Mouse (Mus musculus) bone marrow, adult 2 months (tissue): ENCODE results near the gene Gm49380. TPM values are rescaled to one million over a fixed set of nuclear protein-coding genes. Genes with fewer than 3 reads are reported as not detected.

Source experiments
- H3K27ac ChIP-seq: fragments of 200-500 bp; 2 replicates; pipeline ENCODE4 v1.5.1; 2012; ENCODE audit warnings: low read depth, mild to moderate bottlenecking, control low read depth, inconsistent platforms, low read length; ENCODE audit not compliant: control insufficient read depth, poor library complexity, insufficient read depth
- H3K4me1 ChIP-seq: fragments of 200-500 bp; 2 replicates; pipeline ENCODE4 v1.6.1; 2011; ENCODE audit warnings: low read length; ENCODE audit not compliant: control insufficient read depth, insufficient read depth
- H3K4me3 ChIP-seq: fragments of 200-500 bp; replicated peaks from 2 replicates; pipeline ENCODE3; 2011; ENCODE audit warnings: mild to moderate bottlenecking, low read depth, low read length, control low read depth; ENCODE audit not compliant: control insufficient read depth
- CTCF ChIP-seq: fragments of 200-500 bp; IDR thresholded peaks from 2 replicates; pipeline ENCODE4 v1.5.1; 2011; ENCODE audit warnings: low read length, control low read depth; ENCODE audit not compliant: control insufficient read depth, insufficient read depth
- POLR2A ChIP-seq: fragments of 200-500 bp; IDR thresholded peaks from 2 replicates; pipeline ENCODE4 v1.6.1; 2011; ENCODE audit warnings: low read depth, mild to moderate bottlenecking, control low read depth, low read length, borderline replicate concordance; ENCODE audit not compliant: control insufficient read depth
- WGBS: fragments of 180-500 bp; shearing (Covaris S2); methylation state at CpG from one replicate; pipeline ENCODE4 v1.1.7; 2018; 5-methylcytosine and 5-hydroxymethylcytosine counted together
- polyA plus RNA-seq: library from polyadenylated mRNA; stranded (reverse); fragments of >200 nt; gene quantifications from 2 replicates; pipeline ENCODE4 v1.2.4, GENCODE M21; 2011; ENCODE audit warnings: low replicate concordance; ENCODE audit not compliant: missing spikeins, insufficient read depth, insufficient read length

Gm49380 gene
- polyA plus RNA-seq = not detected in 2 replicates

- H3K27ac ChIP-seq = peak within 1 kb of the TSS; percentile 54; the same call in 1 of the 2 replicates
- no peaks in the 10 kb centered on the region; the same call in 1 of the 2 replicates for H3K4me1 ChIP-seq
- TF ChIP-seq CTCF (no peak), POLR2A (peak; percentile 85; the same call in 1 of the 2 replicates)
- under 1% methylated on average over 51 of the region's 51 CpGs for WGBS
- peak within 1 kb of the TSS; percentile 69 for H3K4me3 ChIP-seq
Measured at GRCm38 (mm10) chr9:44113105-44113789, at the start of gene Gm49380, which contains the start of gene Rnf26. TSS of gene Gm49380 (minus strand) at chr9:44113500. TSS of gene Rnf26 (minus strand) at chr9:44113517.

- Histone ChIP-seq H3K4me1 (no peaks in the 10 kb centered on the region), H3K4me3 (no peak overlapping the region), H3K27ac (no peak overlapping the region)
- WGBS = 84% methylated on average over 3 of the region's 3 CpGs
- TF ChIP-seq CTCF (no peak), POLR2A (no peak)
Measured at GRCm38 (mm10) chr9:44159886-44160285, 46.6 kb upstream of the Gm49380 start.

- WGBS = 53% methylated on average over 3 of the region's 3 CpGs
- TF ChIP-seq POLR2A (no peak), CTCF (no peak)
- Histone ChIP-seq H3K4me3 (no peak overlapping the region), H3K27ac (no peak overlapping the region), H3K4me1 (no peaks in the 10 kb centered on the region)
Measured at GRCm38 (mm10) chr9:44147290-44147689, 34.0 kb upstream of the Gm49380 start.

GRCm38 (mm10) chr9:44144718-44145060 is 31.4 kb upstream of the Gm49380 start:
- Histone ChIP-seq H3K27ac (no peak overlapping the region), H3K4me1 (no peaks in the 10 kb centered on the region), H3K4me3 (no peak overlapping the region)
- TF ChIP-seq POLR2A = no peak
- no peak for TF ChIP-seq CTCF

GRCm38 (mm10) chr9:44144023-44144717 is 30.9 kb upstream of the Gm49380 start:
- 55% methylated on average over 8 of the region's 8 CpGs for WGBS
- Histone ChIP-seq H3K4me3 (no peak overlapping the region), H3K4me1 (no peaks in the 10 kb centered on the region), H3K27ac (no peak overlapping the region)
- TF ChIP-seq POLR2A (no peak), CTCF (no peak)

GRCm38 (mm10) chr9:44143421-44143820 is 30.1 kb upstream of the Gm49380 start:
- Histone ChIP-seq H3K4me1 (no peaks in the 10 kb centered on the region), H3K4me3 (no peak overlapping the region), H3K27ac (no peak overlapping the region)
- no peak for TF ChIP-seq CTCF
- no peak for TF ChIP-seq POLR2A
- WGBS = 85% methylated on average over 5 of the region's 5 CpGs

GRCm38 (mm10) chr9:44141951-44142350 is 28.7 kb upstream of the Gm49380 start:
- WGBS = 81% methylated on average over 5 of the region's 5 CpGs
- no peak overlapping the region for H3K27ac ChIP-seq
- no peak for TF ChIP-seq POLR2A
- TF ChIP-seq CTCF = no peak
- no peak overlapping the region for H3K4me3 ChIP-seq
- H3K4me1 ChIP-seq = peaks cover 1% of the 10 kb centered on the region; the same call in 1 of the 2 replicates

- TF ChIP-seq CTCF (no peak), POLR2A (no peak)
- 11% methylated on average over 4 of the region's 4 CpGs for WGBS
- Histone ChIP-seq H3K4me3 (no peak overlapping the region), H3K4me1 (peaks cover 1% of the 10 kb centered on the region; the same call in 1 of the 2 replicates), H3K27ac (no peak overlapping the region)
Measured at GRCm38 (mm10) chr9:44137846-44138245, 24.5 kb upstream of the Gm49380 start.
